Mouse (Mus musculus): ENCODE data around the gene Krt33b.

GRCm38 (mm10) chr11:100067293-100068036, 37.8 kb upstream of the Krt33b start:
- TF ChIP-seq GATA1 (IDR thresholded peaks at IDR 0.05; ENCODE audit: borderline replicate concordance, low read length) (no peak), FLI1 (IDR thresholded peaks at IDR 0.05; ENCODE audit: low read length) (no peak)

All from megakaryocyte, embryonic 14.5 days (primary cell).